Mouse (Mus musculus) adrenal gland, postnatal 14 days (tissue): Measurements from ENCODE around the gene Gm15127. TPM values are rescaled to one million over a fixed set of nuclear protein-coding genes. Genes with fewer than 3 reads are reported as not detected.
"Not testable (repeated sequence)": the region's sequence is repeated elsewhere in the genome, so short reads cannot be mapped to it uniquely, and the experiment has no call there.

Experiments used
- DNase-seq: peaks from one replicate; pipeline ENCODE4 v3.0.0; 2021; ENCODE audit warnings: mixed read lengths
- long read RNA-seq, 2 experiments: library from polyadenylated mRNA; stranded (forward); transcript quantifications; one replicate each; pipeline ENCODE4 v2.0.0; 2021
- total RNA-seq: library from RNA; stranded (reverse); gene quantifications from 2 replicates; pipeline ENCODE4 v1.2.3, GENCODE M21; 2021

Gene Gm15127
- not detected in 2 replicates for total RNA-seq
- long read RNA-seq, experiment 1, result 0 reads
- long read RNA-seq, experiment 2, result 0 reads

DNA sequence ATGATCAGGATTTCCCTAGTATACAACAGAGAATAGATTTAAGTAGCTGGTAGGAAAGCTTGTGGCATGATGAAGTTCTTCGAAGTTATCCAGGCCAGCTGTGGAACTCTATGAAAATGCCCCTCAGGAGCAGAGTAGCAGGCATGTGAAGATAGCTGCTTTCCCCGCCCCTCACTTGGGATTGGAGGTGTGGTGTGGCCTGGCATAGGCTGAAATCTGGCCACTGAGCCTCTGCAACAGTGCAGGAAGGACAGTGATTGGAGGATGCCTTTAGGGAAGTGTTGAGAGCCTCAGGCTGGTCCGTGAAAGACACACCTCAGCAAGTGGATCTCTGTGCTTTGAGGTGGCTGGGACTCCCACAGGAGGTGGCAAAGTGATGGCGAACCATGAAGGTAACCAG is at the start of gene Gm15127:
Gene Gm15127 (plus strand): TSS at position 301 of the 400 bp plus-strand sequence.
- not testable (repeated sequence) for DNase-seq

DNA sequence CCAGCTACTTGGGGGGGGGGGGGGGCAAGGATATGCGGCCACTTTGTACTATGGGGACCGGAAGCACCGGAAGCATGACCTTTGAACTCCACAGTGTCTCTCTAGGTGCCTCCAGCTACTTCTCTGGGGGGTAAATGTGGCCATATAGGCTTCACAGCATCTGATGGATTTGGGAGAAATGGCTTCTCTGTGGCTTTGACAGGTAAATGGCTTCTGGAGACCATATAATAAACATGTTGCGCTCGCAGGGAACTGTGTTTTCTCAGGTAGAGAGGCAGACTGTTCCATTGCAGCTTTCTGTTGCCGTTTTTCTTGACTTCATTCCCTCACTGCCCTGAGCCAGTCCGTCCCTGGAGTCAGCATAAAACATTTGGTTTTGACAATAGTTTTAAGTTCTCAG is 48.3 kb upstream of the Gm15127 start, which contains the start of gene Gm8334:
Gene Gm8334 (minus strand): TSS at position 101 of the 400 bp plus-strand sequence.
- DNase-seq, result not testable (repeated sequence)

DNA sequence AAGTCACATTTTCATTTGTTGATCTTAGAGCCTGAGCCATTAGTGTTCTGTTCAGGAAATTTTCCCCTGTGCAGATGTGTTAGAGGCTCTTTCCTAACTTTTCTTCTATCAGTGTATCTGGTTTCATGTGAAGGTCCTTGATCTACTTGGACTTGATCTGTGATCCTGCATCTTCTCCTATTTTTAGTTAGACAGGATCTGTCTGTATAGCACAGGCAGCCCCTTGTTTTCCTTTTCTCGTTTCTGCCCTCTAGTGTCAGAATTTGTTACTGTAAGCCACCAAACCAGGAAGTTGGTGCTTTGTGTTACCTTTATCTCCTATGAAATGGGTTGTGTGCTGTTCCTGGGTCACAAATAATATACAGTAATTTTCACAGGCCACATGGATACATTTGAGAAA is 12.9 kb downstream of the Gm15127 start:
- DNase-seq, result not testable (repeated sequence)

Other genes starting within 250 kb of the Gm15127 start
- not detected in 2 replicates for gene Gm15114, start 174.6 kb upstream of the Gm15127 start, total RNA-seq
- not detected in 2 replicates for gene Gm8334, start 48.4 kb upstream of the Gm15127 start, total RNA-seq
- not detected in 2 replicates for gene Luzp4, start 194.0 kb downstream of the Gm15127 start, total RNA-seq